Mouse (Mus musculus) lung, adult 2 months (tissue): ENCODE measurements around the gene Mpdu1.
"Not testable (repeated sequence)": the region's sequence is repeated elsewhere in the genome, so short reads cannot be mapped to it uniquely, and the experiment has no call there.

Experiments used
- CTCF ChIP-seq: fragments of 200-500 bp; IDR thresholded peaks from 2 replicates; pipeline ENCODE4 v1.5.1; 2011; ENCODE audit warnings: mild to moderate bottlenecking, low read length, control low read depth; ENCODE audit not compliant: insufficient read depth
- POLR2A ChIP-seq: fragments of 200-500 bp; IDR thresholded peaks from 2 replicates; pipeline ENCODE4 v1.6.1; 2011; ENCODE audit warnings: low read depth, mild to moderate bottlenecking, control low read depth, low read length, borderline replicate concordance; ENCODE audit errors: extremely low read depth

DNA sequence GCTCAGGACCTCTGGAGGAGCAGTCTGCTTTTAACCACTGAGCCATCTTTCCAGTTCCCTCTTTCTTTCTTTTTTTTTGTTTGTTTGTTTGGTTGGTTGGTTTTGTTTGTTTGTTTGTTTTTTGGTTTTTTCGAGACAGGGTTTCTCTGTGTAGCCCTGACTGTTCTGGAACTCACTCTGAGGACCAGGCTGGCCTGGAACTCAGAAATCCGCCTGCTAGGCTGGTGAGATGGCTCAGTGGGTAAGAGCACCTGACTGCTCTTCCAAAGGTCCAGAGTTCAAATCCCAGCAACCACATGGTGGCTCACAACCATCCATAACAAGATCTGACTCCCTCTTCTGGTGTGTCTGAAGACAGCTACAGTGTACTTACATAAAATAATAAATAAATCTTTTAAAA, 38.1 kb downstream of the Mpdu1 start:
- not testable (repeated sequence) for TF ChIP-seq POLR2A, CTCF
